ENCODE assay signal across 9 mouse cellular contexts in the genomic region with DNA sequence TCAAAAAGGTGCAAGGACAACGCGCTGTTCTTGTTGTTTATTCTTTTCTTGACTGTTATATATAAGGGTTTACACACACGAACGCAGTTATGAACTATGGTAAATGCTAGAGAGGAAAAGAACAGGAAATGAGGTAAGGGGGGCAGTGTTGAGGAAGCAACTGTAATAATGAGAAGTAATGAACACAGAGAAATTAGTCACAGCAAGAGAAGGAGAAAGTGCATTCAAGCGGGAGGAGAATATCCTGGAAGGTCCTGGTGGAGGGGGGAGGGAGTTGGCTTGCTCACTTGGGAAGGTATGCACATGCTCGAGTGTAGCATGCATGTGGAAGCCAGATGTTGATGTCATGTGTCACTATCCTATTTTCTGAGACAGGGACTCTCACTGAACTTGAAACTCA. TPM values are rescaled to one million over a fixed set of nuclear protein-coding genes. Genes with fewer than 3 reads are reported as not detected.
A peak's percentile ranks its signal among the peaks of the same experiment; 100 is the strongest.
DNase-seq lines count a peak whose midpoint lies in the region; ATAC-seq and TF ChIP-seq lines count a peak whose summit lies in the region.
"Had no signal": no experiment of that assay in that cellular context is flagged by ENCODE, and none has a peak within 500 bp of the region (broad histone marks: within the 10 kb centered on the region; RNA-seq: fewer than 3 reads in every experiment).

No protein-coding gene starts in this region.

- H3K36me3 ChIP-seq in neural tube, embryonic 11.5 days (ENCODE audit: control insufficient read depth, insufficient read depth, low read length): no peaks in the 10 kb centered on the region
- H3K36me3 ChIP-seq in neural tube, embryonic 15.5 days: no peaks in the 10 kb centered on the region
- no peaks in the 10 kb centered on the region for H3K36me3 ChIP-seq in heart, embryonic 14.5 days (ENCODE audit: control insufficient read depth, insufficient read depth, low read length)
- H3K36me3 ChIP-seq: forebrain, embryonic 10.5 days had no signal

- no peaks in the 10 kb centered on the region for H3K9me3 ChIP-seq in neural tube, embryonic 11.5 days (ENCODE audit: control insufficient read depth, low read length)
- H3K9me3 ChIP-seq in neural tube, embryonic 15.5 days (replicated peaks): no peaks in the 10 kb centered on the region
- H3K9me3 ChIP-seq in heart, embryonic 14.5 days (ENCODE audit: control insufficient read depth, low read length): no peaks in the 10 kb centered on the region
- H3K9me3 ChIP-seq: forebrain, embryonic 10.5 days had no signal

- DNase-seq in gastrocnemius, adult 2 months: no peak
- DNase-seq in gastrocnemius, postnatal 25 days: no peak
- peak; percentile 22 for DNase-seq in neural tube, embryonic 11.5 days (ENCODE audit: low spot score)
- DNase-seq in spleen, postnatal 36 days (ENCODE audit: low spot score in 2 of 2): no peak

- no peak overlapping the region for H3K4me3 ChIP-seq in gastrocnemius, adult 2 months
- no peak overlapping the region for H3K4me3 ChIP-seq in neural tube, embryonic 11.5 days (ENCODE audit: low read depth, low read length)
- no peak overlapping the region for H3K4me3 ChIP-seq in neural tube, embryonic 15.5 days (replicated peaks)
- no peak overlapping the region for H3K4me3 ChIP-seq in heart, embryonic 14.5 days (ENCODE audit: control insufficient read depth in 1 of 2, insufficient read depth in 1 of 2, low read depth in 1 of 2, low read length in 2 of 2)
- H3K4me3 ChIP-seq: forebrain, embryonic 10.5 days had no signal

- H3K4me1 ChIP-seq in neural tube, embryonic 11.5 days (ENCODE audit: control insufficient read depth, insufficient read depth, low read length): peaks cover 2% of the 10 kb centered on the region; the same call in 1 of the 2 replicates
- H3K4me1 ChIP-seq in neural tube, embryonic 15.5 days: peaks cover 7% of the 10 kb centered on the region
- peaks cover 25 to 65% of the 10 kb centered on the region in 2 experiments for H3K4me1 ChIP-seq in heart, embryonic 14.5 days (ENCODE audit: control insufficient read depth in 2 of 2, insufficient read depth in 2 of 2, low read length in 2 of 2)
- H3K4me1 ChIP-seq: forebrain, embryonic 10.5 days had no signal

- no peak for TF ChIP-seq CTCF in gastrocnemius, adult 2 months (IDR thresholded peaks at IDR 0.05)

- intact Hi-C loops in gastrocnemius, adult 2 months (cut with DNase I): no loop called here

- H3K27ac ChIP-seq in gastrocnemius, adult 2 months: peak overlapping the region; percentile 65
- no peak overlapping the region for H3K27ac ChIP-seq in neural tube, embryonic 11.5 days (ENCODE audit: low read depth, low read length)
- no peak overlapping the region for H3K27ac ChIP-seq in neural tube, embryonic 15.5 days (replicated peaks)
- H3K27ac ChIP-seq in heart, embryonic 14.5 days (replicated peaks in 1 of 2; ENCODE audit: control insufficient read depth in 1 of 2, insufficient read depth in 1 of 2, low read depth in 2 of 2, low read length in 2 of 2): peak overlapping the region; percentile 54 to 79
- H3K27ac ChIP-seq: forebrain, embryonic 10.5 days had no signal

- ATAC-seq in neural tube, embryonic 11.5 days (ENCODE audit: insufficient read depth, low FRiP score, low TSS enrichment): no peak
- no peak for ATAC-seq in neural tube, embryonic 15.5 days (ENCODE audit: low FRiP score)
- no peak for ATAC-seq in heart, embryonic 14.5 days (ENCODE audit: insufficient number of reproducible peaks, insufficient read depth, low FRiP score, low read depth)
- peak; percentile 36; the same call in 1 of the 2 replicates for ATAC-seq in neutrophil, adult 5-6 weeks (ENCODE audit: extremely low read depth, insufficient number of reproducible peaks, low FRiP score, poor library complexity, severe bottlenecking)
- ATAC-seq in erythroblast, adult 5-6 weeks (replicated peaks; ENCODE audit: low FRiP score, poor library complexity, severe bottlenecking): no peak

- H3K4me2 ChIP-seq in neural tube, embryonic 11.5 days (ENCODE audit: low read depth): no peak overlapping the region
- H3K4me2 ChIP-seq in neural tube, embryonic 15.5 days: no peak overlapping the region
- H3K4me2 ChIP-seq in heart, embryonic 14.5 days (ENCODE audit: low read length): no peak overlapping the region

- no peak overlapping the region for H3K9ac ChIP-seq in neural tube, embryonic 11.5 days (ENCODE audit: low read length)
- H3K9ac ChIP-seq in neural tube, embryonic 15.5 days (replicated peaks): no peak overlapping the region
- H3K9ac ChIP-seq in heart, embryonic 14.5 days (ENCODE audit: low read length): no peak overlapping the region

- H3K27me3 ChIP-seq in neural tube, embryonic 11.5 days (ENCODE audit: control insufficient read depth, insufficient read depth, low read length): no peaks in the 10 kb centered on the region
- no peaks in the 10 kb centered on the region for H3K27me3 ChIP-seq in neural tube, embryonic 15.5 days (replicated peaks)
- no peaks in the 10 kb centered on the region for H3K27me3 ChIP-seq in heart, embryonic 14.5 days (ENCODE audit: control insufficient read depth, insufficient read depth, low read length)

- 70% methylated on average over 6 of the region's 6 CpGs for WGBS in neural tube, embryonic 11.5 days
- WGBS in neural tube, embryonic 15.5 days: 76% methylated on average over 6 of the region's 6 CpGs
- WGBS in heart, embryonic 14.5 days: 51% methylated on average over 6 of the region's 6 CpGs

RNA-seq across cellular contexts. Expression of gene Rbms1, which starts 39.9 kb away (rescaled TPM):
- total RNA-seq in gastrocnemius, adult 2 months (2021): 10 to 100 TPM; 17.2 to 27.8 TPM
- 10 to 100 TPM; 21.8 to 22.1 TPM for total RNA-seq in gastrocnemius, postnatal 25 days (2021)
- polyA plus RNA-seq in neural tube, embryonic 11.5 days (2014; fragmentation: Nextera tagmentation; extraction: Ambion mirVana): 89.1 and 94.8 TPM in 2 replicates
- 65.2 and 84.1 TPM in 2 replicates for polyA plus RNA-seq in neural tube, embryonic 15.5 days (2015; fragmentation: Nextera tagmentation; extraction: Ambion mirVana)
- 79.7 and 84.8 TPM in 2 replicates for polyA plus RNA-seq in heart, embryonic 14.5 days (2014; fragmentation: Nextera tagmentation; extraction: Ambion mirVana)
- total RNA-seq in neutrophil, adult 5-6 weeks (2017): 122 and 137 TPM in 2 replicates
- total RNA-seq in erythroblast, adult 5-6 weeks (2015; ENCODE audit: low replicate concordance): 18.3 and 18.8 TPM in 2 replicates
- total RNA-seq in erythroblast, adult 5-6 weeks (2017; ENCODE audit: low replicate concordance): 9.3 and 17.9 TPM in 2 replicates

Comparison
In these comparisons a context has a peak if more than half of its experiments do, and no peak if none do; other contexts are left out.
1. H3K27ac ChIP-seq: peak in gastrocnemius, adult 2 months (single experiment) and heart, embryonic 14.5 days (2 of 2); none in neural tube, embryonic 11.5 days (single experiment) and neural tube, embryonic 15.5 days (single experiment).